Mouse (Mus musculus): ENCODE measurements around the gene Mpp3. TPM values are rescaled to one million over a fixed set of nuclear protein-coding genes. Genes with fewer than 3 reads are reported as not detected.
"Not testable (repeated sequence)": the region's sequence is repeated elsewhere in the genome, so short reads cannot be mapped to it uniquely, and the experiment has no call there.

Mpp3 gene
- polyA plus RNA-seq, 1 experiment from 2014 or later, result 3.3 TPM

- Histone ChIP-seq H3K36me3 (ENCODE audit: control insufficient read depth, insufficient read depth, low read length) (no peaks in the 10 kb centered on the region; the same call in 1 of the 2 replicates), H3K27ac (replicated peaks in 1 of 2; ENCODE audit: control insufficient read depth in 1 of 2, insufficient read depth in 1 of 2, low read depth in 2 of 2, low read length in 2 of 2) (no peak within 1 kb of the TSS), H3K4me3 (ENCODE audit: control insufficient read depth in 1 of 2, insufficient read depth in 1 of 2, low read depth in 1 of 2, low read length in 2 of 2) (no peak within 1 kb of the TSS), H3K9me3 (ENCODE audit: control insufficient read depth, low read length) (no peaks in the 10 kb centered on the region), H3K9ac (ENCODE audit: low read length) (no peak within 1 kb of the TSS), H3K27me3 (ENCODE audit: control insufficient read depth, insufficient read depth, low read length) (no peaks in the 10 kb centered on the region), H3K4me2 (ENCODE audit: low read length) (no peak within 1 kb of the TSS), H3K4me1 (ENCODE audit: control insufficient read depth in 2 of 2, insufficient read depth in 2 of 2, low read length in 2 of 2) (peaks cover 16 to 18% of the 10 kb centered on the region in 2 experiments)
- no peak for ATAC-seq (ENCODE audit: insufficient number of reproducible peaks, insufficient read depth, low FRiP score, low read depth)
- WGBS, result 77% methylated on average over 3 of the region's 3 CpGs
Measured at GRCm38 (mm10) chr11:101986913-101987312, 41.3 kb downstream of the Mpp3 start, which contains the start of gene Dusp3. Gene Dusp3, minus strand, starts transcription at chr11:101987013.

GRCm38 (mm10) chr11:101985990-101986389 is 42.3 kb downstream of the Mpp3 start:
- WGBS, result 7% methylated on average over 10 of the region's 10 CpGs
- Histone ChIP-seq H3K9me3 (ENCODE audit: control insufficient read depth, low read length) (no peaks in the 10 kb centered on the region), H3K36me3 (ENCODE audit: control insufficient read depth, insufficient read depth, low read length) (peaks cover 9% of the 10 kb centered on the region), H3K4me3 (ENCODE audit: control insufficient read depth in 1 of 2, insufficient read depth in 1 of 2, low read depth in 1 of 2, low read length in 2 of 2) (no peak overlapping the region), H3K4me1 (ENCODE audit: control insufficient read depth in 2 of 2, insufficient read depth in 2 of 2, low read length in 2 of 2) (peaks cover 22 to 23% of the 10 kb centered on the region in 2 experiments), H3K27ac (replicated peaks in 1 of 2; ENCODE audit: control insufficient read depth in 1 of 2, insufficient read depth in 1 of 2, low read depth in 2 of 2, low read length in 2 of 2) (no peak overlapping the region), H3K4me2 (ENCODE audit: low read length) (no peak overlapping the region), H3K9ac (ENCODE audit: low read length) (no peak overlapping the region), H3K27me3 (ENCODE audit: control insufficient read depth, insufficient read depth, low read length) (no peaks in the 10 kb centered on the region)
- no peak for ATAC-seq (ENCODE audit: insufficient number of reproducible peaks, insufficient read depth, low FRiP score, low read depth)

GRCm38 (mm10) chr11:101985450-101985849 is 42.8 kb downstream of the Mpp3 start:
- H3K9me3 ChIP-seq (ENCODE audit: control insufficient read depth, low read length); ATAC-seq (ENCODE audit: insufficient number of reproducible peaks, insufficient read depth, low FRiP score, low read depth); H3K9ac ChIP-seq (ENCODE audit: low read length); H3K27me3 ChIP-seq (ENCODE audit: control insufficient read depth, insufficient read depth, low read length); H3K4me3 ChIP-seq (ENCODE audit: control insufficient read depth in 1 of 2, insufficient read depth in 1 of 2, low read depth in 1 of 2, low read length in 2 of 2); H3K27ac ChIP-seq (replicated peaks in 1 of 2; ENCODE audit: control insufficient read depth in 1 of 2, insufficient read depth in 1 of 2, low read depth in 2 of 2, low read length in 2 of 2): not testable (repeated sequence)
- Histone ChIP-seq H3K36me3 (ENCODE audit: control insufficient read depth, insufficient read depth, low read length) (peaks cover 15% of the 10 kb centered on the region), H3K4me1 (ENCODE audit: control insufficient read depth in 2 of 2, insufficient read depth in 2 of 2, low read length in 2 of 2) (peaks cover 22 to 23% of the 10 kb centered on the region in 2 experiments), H3K4me2 (ENCODE audit: low read length) (peak overlapping the region; percentile 93; the same call in 1 of the 2 replicates)
- WGBS, result 63% methylated on average over 6 of the region's 6 CpGs

DNA sequence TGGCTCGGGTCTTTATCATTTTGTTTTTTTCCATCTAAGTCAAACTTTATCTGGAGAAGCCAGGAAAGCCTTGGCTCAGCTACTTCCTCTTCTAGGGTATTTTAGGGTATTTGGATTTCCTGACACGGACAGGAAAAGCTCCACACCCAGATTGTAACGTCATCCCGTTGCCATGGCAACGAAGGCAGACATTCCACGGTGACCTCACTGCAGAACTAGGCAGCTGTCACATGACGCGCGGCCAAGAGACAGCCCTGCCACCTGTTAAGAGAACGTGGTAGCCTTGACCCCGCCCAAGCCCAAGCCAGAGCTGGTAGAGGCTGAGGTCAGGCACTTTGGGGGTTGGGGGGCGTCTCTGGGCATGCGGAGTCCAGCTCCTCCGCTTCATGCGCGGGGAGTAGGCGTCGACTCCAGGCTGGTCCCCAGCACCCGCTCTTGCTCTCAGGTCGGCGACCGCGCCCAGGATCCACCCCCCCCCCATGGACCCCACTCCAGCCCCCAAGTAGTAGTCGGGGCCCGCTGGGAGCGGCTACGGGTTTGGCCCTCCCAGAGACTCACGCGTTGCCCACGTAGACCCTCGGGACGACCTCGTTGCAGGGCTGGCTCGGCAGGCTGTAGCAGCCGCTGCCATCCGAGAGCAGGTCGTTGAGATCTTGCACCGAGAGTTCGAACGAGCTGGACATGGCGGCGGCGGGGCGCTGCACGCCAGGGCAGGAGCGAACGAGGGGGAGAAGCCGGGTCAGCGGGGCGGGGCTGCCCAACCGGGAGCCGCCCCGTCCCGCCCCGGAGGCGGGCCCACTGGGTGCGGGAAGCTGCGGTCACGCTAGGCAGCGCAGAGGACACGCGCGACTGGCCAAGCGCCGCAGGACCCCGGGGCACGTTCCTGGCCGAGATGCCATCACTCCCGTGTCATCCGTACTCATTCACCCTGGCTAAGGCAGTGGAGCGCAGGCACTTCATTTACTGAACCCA is 43.9 kb downstream of the Mpp3 start, which contains the start of gene Cfap97d1:
TSS of gene Cfap97d1 (plus strand) at position 226 of the 972 bp plus-strand sequence.
- under 1% methylated on average over 62 of the region's 71 CpGs for WGBS
- Histone ChIP-seq H3K4me1 (ENCODE audit: control insufficient read depth in 2 of 2, insufficient read depth in 2 of 2, low read length in 2 of 2) (peaks cover 22 to 23% of the 10 kb centered on the region in 2 experiments), H3K4me2 (ENCODE audit: low read length) (peak within 1 kb of the TSS; percentile 93), H3K4me3 (ENCODE audit: control insufficient read depth in 1 of 2, insufficient read depth in 1 of 2, low read depth in 1 of 2, low read length in 2 of 2) (peak within 1 kb of the TSS; percentile 71 to 75), H3K9me3 (ENCODE audit: control insufficient read depth, low read length) (no peaks in the 10 kb centered on the region), H3K9ac (ENCODE audit: low read length) (peak within 1 kb of the TSS; percentile 91), H3K27me3 (ENCODE audit: control insufficient read depth, insufficient read depth, low read length) (no peaks in the 10 kb centered on the region), H3K27ac (replicated peaks in 1 of 2; ENCODE audit: control insufficient read depth in 1 of 2, insufficient read depth in 1 of 2, low read depth in 2 of 2, low read length in 2 of 2) (peak within 1 kb of the TSS; percentile 90 to 97), H3K36me3 (ENCODE audit: control insufficient read depth, insufficient read depth, low read length) (peaks cover 26% of the 10 kb centered on the region)
- peak; percentile 86 for ATAC-seq (ENCODE audit: insufficient number of reproducible peaks, insufficient read depth, low FRiP score, low read depth)

- peak overlapping the region; percentile 75 to 97 for H3K27ac ChIP-seq (replicated peaks in 1 of 2; ENCODE audit: control insufficient read depth in 1 of 2, insufficient read depth in 1 of 2, low read depth in 2 of 2, low read length in 2 of 2)
- WGBS, result 49% methylated on average over 10 of the region's 10 CpGs
- peak overlapping the region; percentile 93 for H3K4me2 ChIP-seq (ENCODE audit: low read length)
- H3K27me3 ChIP-seq (ENCODE audit: control insufficient read depth, insufficient read depth, low read length), result no peaks in the 10 kb centered on the region
- H3K36me3 ChIP-seq (ENCODE audit: control insufficient read depth, insufficient read depth, low read length), result peaks cover 34% of the 10 kb centered on the region
- peak overlapping the region; percentile 32 to 75 for H3K4me3 ChIP-seq (ENCODE audit: control insufficient read depth in 1 of 2, insufficient read depth in 1 of 2, low read depth in 1 of 2, low read length in 2 of 2)
- peaks cover 22 to 23% of the 10 kb centered on the region in 2 experiments for H3K4me1 ChIP-seq (ENCODE audit: control insufficient read depth in 2 of 2, insufficient read depth in 2 of 2, low read length in 2 of 2)
- no peaks in the 10 kb centered on the region for H3K9me3 ChIP-seq (ENCODE audit: control insufficient read depth, low read length)
- no peak for ATAC-seq (ENCODE audit: insufficient number of reproducible peaks, insufficient read depth, low FRiP score, low read depth)
- H3K9ac ChIP-seq (ENCODE audit: low read length), result peak overlapping the region; percentile 91
Measured at GRCm38 (mm10) chr11:101983431-101983921, 44.8 kb downstream of the Mpp3 start.

GRCm38 (mm10) chr11:101982981-101983411 is 45.3 kb downstream of the Mpp3 start:
- WGBS, result 24% methylated on average over 6 of the region's 6 CpGs
- H3K9me3 ChIP-seq (ENCODE audit: control insufficient read depth, low read length), result no peaks in the 10 kb centered on the region
- H3K4me1 ChIP-seq (ENCODE audit: control insufficient read depth in 2 of 2, insufficient read depth in 2 of 2, low read length in 2 of 2), result peaks cover 22 to 23% of the 10 kb centered on the region in 2 experiments
- H3K9ac ChIP-seq (ENCODE audit: low read length), result peak overlapping the region; percentile 91
- no peaks in the 10 kb centered on the region for H3K27me3 ChIP-seq (ENCODE audit: control insufficient read depth, insufficient read depth, low read length)
- H3K4me3 ChIP-seq (ENCODE audit: control insufficient read depth in 1 of 2, insufficient read depth in 1 of 2, low read depth in 1 of 2, low read length in 2 of 2), result peak overlapping the region; percentile 32 to 75
- peak overlapping the region; percentile 75 to 97 for H3K27ac ChIP-seq (replicated peaks in 1 of 2; ENCODE audit: control insufficient read depth in 1 of 2, insufficient read depth in 1 of 2, low read depth in 2 of 2, low read length in 2 of 2)
- ATAC-seq (ENCODE audit: insufficient number of reproducible peaks, insufficient read depth, low FRiP score, low read depth), result no peak
- H3K36me3 ChIP-seq (ENCODE audit: control insufficient read depth, insufficient read depth, low read length), result peaks cover 39% of the 10 kb centered on the region
- H3K4me2 ChIP-seq (ENCODE audit: low read length), result peak overlapping the region; percentile 93

- ATAC-seq (ENCODE audit: insufficient number of reproducible peaks, insufficient read depth, low FRiP score, low read depth), result no peak
- H3K27ac ChIP-seq (replicated peaks in 1 of 2; ENCODE audit: control insufficient read depth in 1 of 2, insufficient read depth in 1 of 2, low read depth in 2 of 2, low read length in 2 of 2), result no peak overlapping the region; a peak in 1 of 4 replicates
- WGBS, result 62% methylated on average over 11 of the region's 12 CpGs
Measured at GRCm38 (mm10) chr11:101981850-101982249, 46.4 kb downstream of the Mpp3 start.

More at GRCm38 (mm10) chr11:101981850-101982249, 46.4 kb downstream of the Mpp3 start:
- Histone ChIP-seq H3K4me1 (ENCODE audit: control insufficient read depth in 2 of 2, insufficient read depth in 2 of 2, low read length in 2 of 2) (peaks cover 22 to 23% of the 10 kb centered on the region in 2 experiments), H3K4me3 (ENCODE audit: control insufficient read depth in 1 of 2, insufficient read depth in 1 of 2, low read depth in 1 of 2, low read length in 2 of 2) (no peak overlapping the region), H3K36me3 (ENCODE audit: control insufficient read depth, insufficient read depth, low read length) (peaks cover 49% of the 10 kb centered on the region), H3K4me2 (ENCODE audit: low read length) (peak overlapping the region; percentile 93), H3K9me3 (ENCODE audit: control insufficient read depth, low read length) (peaks cover 2% of the 10 kb centered on the region; the same call in 1 of the 2 replicates), H3K9ac (ENCODE audit: low read length) (no peak overlapping the region), H3K27me3 (ENCODE audit: control insufficient read depth, insufficient read depth, low read length) (no peaks in the 10 kb centered on the region)

Measured in heart, embryonic 14.5 days (tissue).